Mouse (Mus musculus) regulatory T cell (primary cell): ENCODE data around the gene Ythdf2.

ENCODE experiments used
- in situ Hi-C: fragments of 300-600 bp; cut with MboI, MseI; formaldehyde crosslinking; loops from one replicate; pipeline ENCODE4 v1.15.1; 2025; ENCODE audit warnings: high pct_unique_total_duplicates

Gene Ythdf2

DNA sequence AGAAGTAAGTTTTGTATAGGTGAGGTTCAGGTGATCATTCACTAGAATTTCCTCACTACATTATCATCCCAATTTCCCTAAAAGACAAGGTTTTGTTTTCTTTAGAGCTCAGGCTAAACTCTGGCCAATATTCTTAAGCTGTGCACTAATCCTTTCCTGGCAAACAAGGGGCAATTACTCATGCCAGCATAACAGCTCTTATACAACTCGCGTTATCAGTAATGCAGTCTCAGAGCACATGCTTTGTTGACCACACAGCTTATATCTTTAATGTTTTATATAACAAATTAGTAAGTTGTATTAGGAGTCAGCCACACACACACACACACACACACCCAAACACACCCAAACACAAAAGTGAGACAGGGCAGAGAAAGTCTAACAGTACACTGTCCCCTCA, 1.8 kb downstream of the Ythdf2 start:
- in situ Hi-C loops, result loop anchor here (10.0 kb wide), 1 partner anchor 1486 kb away; no protein-coding TSS in a partner anchor

- in situ Hi-C loops, result no loop called here
These were observed 2.8 kb downstream of the Ythdf2 start for GRCm38 (mm10) chr4:132209299-132209698.

GRCm38 (mm10) chr4:132207280-132207679, 4.8 kb downstream of the Ythdf2 start:
- in situ Hi-C loops, result no loop called here

DNA sequence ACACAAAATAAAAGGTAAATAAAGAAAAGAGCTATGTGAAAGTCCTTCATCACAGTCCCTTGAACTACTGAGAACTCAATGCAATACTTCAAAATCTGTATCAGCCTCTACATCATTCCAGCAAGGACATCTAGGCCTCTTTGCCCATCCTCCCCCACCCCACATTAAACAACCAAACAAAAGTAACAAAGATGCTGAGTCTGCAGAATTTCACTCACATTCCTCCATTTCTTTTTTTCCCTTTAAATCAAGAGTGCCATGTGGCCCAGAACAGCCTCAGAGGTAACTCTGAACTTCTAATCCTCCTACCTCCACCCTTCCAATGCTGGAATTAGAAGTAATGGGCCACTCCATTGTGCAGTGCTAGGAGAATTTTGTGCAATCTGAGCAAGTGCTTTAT, 13.3 kb downstream of the Ythdf2 start:
- in situ Hi-C loops, result no loop called here

- in situ Hi-C loops, result no loop called here
These were observed 13.8 kb downstream of the Ythdf2 start for GRCm38 (mm10) chr4:132198285-132198712.

DNA sequence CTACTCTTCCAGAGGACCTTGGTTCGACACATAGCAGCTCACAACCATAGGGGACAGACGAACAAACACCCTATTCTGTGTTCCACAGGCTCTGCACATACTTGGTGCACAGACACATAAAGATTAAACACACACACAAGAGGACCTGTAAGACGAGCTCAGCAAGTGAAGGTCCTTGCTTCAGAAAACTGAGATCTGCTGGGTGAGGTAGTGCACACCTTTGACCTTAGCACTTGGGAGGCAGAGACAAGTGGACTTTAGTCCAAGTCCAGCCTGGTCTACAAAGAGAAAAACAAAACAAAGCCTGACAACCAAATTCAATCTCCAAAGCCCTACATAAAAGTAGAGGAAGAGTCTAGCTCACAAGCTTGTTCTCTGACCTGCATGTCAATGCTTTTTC, 17.1 kb downstream of the Ythdf2 start:
- in situ Hi-C loops, result no loop called here

- in situ Hi-C loops, result no loop called here
These were observed 17.7 kb downstream of the Ythdf2 start for GRCm38 (mm10) chr4:132194373-132194772.

GRCm38 (mm10) chr4:132187826-132188401, 24.2 kb downstream of the Ythdf2 start:
- in situ Hi-C loops, result no loop called here

- in situ Hi-C loops, result no loop called here
These were observed 28.9 kb downstream of the Ythdf2 start for GRCm38 (mm10) chr4:132183162-132183561.

DNA sequence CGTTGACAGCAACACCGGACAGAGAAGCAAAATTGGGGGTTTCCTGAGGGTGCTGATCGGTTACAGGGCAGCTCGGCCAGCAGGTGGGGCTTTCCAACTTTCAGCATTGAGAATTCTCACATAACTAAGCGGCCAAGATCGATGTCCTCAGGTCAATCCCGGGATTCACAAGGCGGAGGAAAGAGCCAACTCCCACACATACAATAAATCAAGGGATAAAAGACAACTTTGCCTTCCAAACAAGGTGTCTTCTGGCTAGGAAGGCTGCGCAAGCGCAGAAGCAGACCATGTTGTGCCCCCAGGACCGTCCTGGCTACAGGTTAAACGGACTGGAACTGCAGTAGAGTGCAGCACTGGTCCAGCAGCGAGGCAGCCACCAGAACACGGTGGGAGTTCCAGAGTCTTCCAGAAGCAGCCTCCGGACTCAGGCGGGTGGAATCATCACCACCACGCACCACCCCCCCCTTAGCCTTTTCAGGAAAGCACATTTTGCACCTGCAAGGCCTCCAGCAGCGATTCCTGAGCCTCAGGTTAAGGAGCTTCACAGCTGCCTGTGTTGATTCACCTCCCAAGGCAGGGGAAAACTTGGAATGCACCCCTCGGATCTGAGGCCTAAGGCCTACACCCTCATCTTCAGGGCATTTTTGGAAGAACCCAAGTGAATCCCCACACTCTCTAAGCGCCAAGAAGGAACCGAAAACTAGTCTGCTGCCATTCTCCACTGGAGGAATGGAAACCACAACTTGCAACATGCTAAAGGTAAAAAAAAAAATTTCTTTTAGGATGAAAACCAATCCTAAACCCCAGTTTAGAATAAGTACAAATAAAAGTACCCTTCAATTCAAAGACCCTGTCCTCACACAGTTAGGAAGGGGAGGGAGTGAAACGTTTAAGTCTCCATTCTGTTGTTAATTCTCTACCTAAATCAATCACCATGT, 30.1 kb downstream of the Ythdf2 start:
- in situ Hi-C loops, result no loop called here

- in situ Hi-C loops, result no loop called here
These were observed 31.4 kb downstream of the Ythdf2 start for GRCm38 (mm10) chr4:132180710-132181109.

GRCm38 (mm10) chr4:132178630-132179059, 33.5 kb downstream of the Ythdf2 start:
- in situ Hi-C loops, result loop anchor here (5.0 kb wide), 1 partner anchor 86 kb away; no protein-coding TSS in a partner anchor

DNA sequence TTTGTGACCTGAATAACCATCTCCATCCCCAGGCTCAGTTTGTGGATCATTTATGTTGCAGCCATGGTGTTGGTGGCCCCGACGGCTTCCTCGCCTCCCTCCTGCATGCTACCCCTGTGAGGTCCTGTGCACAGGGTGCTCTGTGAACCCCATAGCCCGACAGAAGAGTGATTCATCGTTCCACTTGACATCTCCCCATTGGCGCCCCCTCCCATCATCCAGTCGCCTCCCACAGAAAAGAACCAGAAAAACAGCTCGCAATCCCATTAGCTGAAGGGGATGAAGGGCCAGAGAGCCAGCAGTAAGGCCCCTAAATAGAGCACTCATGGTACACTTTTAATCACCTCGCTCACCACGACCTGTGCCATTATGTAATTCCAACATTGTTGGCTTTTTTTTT, 35.6 kb downstream of the Ythdf2 start:
- in situ Hi-C loops, result loop anchor here (5.0 kb wide), 1 partner anchor 84 kb away; no protein-coding TSS in a partner anchor

GRCm38 (mm10) chr4:132170891-132171290, 41.2 kb downstream of the Ythdf2 start:
- in situ Hi-C loops, result no loop called here

DNA sequence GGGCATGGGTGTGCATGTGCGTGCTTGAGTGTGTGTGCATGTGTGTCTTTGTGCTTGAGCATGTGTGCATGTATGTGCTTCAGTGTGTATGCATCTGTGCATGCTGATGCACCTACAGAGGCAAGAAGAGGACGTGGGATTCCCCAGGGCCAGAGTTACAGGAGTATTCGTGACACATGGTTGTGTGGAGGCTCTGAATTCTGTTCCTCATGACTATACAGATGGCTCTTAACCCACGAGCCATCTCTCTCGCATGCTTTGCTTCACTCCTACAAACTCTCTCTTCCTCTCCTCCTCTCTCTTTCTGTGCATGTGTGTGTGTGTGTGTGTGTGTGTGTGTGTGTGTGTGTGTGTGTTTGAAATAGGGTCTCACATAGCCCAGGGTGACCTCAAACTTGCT, 42.3 kb downstream of the Ythdf2 start:
- in situ Hi-C loops, result no loop called here

- in situ Hi-C loops, result no loop called here
These were observed 42.8 kb downstream of the Ythdf2 start for GRCm38 (mm10) chr4:132169271-132169670.

DNA sequence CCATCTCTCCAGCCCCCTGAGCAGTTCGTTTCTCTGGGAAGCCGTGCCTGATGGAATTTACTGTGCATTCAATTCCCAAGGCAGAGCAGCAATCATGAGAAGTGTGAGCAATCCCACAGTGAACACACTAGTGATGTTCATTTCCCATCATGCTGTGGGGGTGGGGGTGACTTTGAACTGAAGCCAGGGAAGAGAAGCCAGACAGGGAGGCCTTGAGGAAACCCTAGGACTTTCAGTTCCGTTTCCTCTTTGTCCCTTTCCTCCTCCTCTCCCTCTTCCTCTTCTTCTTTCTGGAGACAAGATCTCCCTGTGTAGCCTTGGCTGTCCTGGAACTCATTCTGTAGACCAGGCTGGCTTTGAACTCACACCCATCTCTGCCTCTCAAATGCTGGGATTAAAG, 44.7 kb downstream of the Ythdf2 start:
- in situ Hi-C loops, result no loop called here

GRCm38 (mm10) chr4:132166350-132167290, 45.5 kb downstream of the Ythdf2 start:
- in situ Hi-C loops, result no loop called here

DNA sequence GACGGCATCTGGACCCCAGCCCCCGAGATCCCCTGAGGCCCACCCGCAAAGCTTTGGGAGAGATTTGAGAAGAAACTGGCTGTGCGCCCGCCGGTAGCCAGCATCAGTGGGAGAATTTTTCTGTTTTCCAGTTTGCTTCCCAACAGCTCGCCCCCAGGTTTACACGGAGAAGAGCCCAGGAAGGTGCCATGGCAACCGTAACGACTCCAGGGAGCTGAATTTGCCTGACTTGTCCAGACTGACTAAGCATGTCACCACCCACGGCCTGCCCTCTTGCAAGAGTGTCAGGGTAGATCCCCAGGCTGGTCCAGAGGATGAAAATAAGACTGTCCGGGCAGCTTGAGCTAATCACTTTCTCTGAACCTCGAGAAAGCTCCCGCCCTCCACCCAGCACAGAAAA, 46.4 kb downstream of the Ythdf2 start:
- in situ Hi-C loops, result no loop called here

GRCm38 (mm10) chr4:132156941-132157622, 55.0 kb downstream of the Ythdf2 start:
- in situ Hi-C loops, result no loop called here
